Mouse (Mus musculus) embryo, embryonic 9.5 days (tissue): ENCODE results near the gene Abcc2.

ENCODE experiments used
- DNase-seq: peaks from one replicate; pipeline ENCODE4 v3.0.0-alpha.2; 2017; ENCODE audit errors: extremely low spot score

Gene Abcc2

GRCm38 (mm10) chr19:43781980-43782379, at the start of gene Abcc2:
Gene Abcc2 (plus strand): TSS chr19:43782192.
- DNase-seq, result no peak

- DNase-seq, result no peak
Measured at GRCm38 (mm10) chr19:43738409-43738808, 43.6 kb upstream of the Abcc2 start.

- DNase-seq, result no peak
Measured at GRCm38 (mm10) chr19:43743401-43743800, 38.6 kb upstream of the Abcc2 start.

- DNase-seq, result no peak
Measured at GRCm38 (mm10) chr19:43745740-43746139, 36.3 kb upstream of the Abcc2 start.

- no peak for DNase-seq
Measured at GRCm38 (mm10) chr19:43747877-43748276, 34.1 kb upstream of the Abcc2 start.

GRCm38 (mm10) chr19:43750008-43750407, 32.0 kb upstream of the Abcc2 start:
- no peak for DNase-seq

- peak; percentile 95 for DNase-seq
Measured at GRCm38 (mm10) chr19:43752489-43753225, 29.3 kb upstream of the Abcc2 start, which contains the start of the genes Cutc and Cox15. Gene Cutc (plus strand): TSS chr19:43752996. Gene Cox15 (minus strand): TSS chr19:43753000.

GRCm38 (mm10) chr19:43753226-43753835, 28.7 kb upstream of the Abcc2 start:
- DNase-seq, result no peak

GRCm38 (mm10) chr19:43754237-43754636, 27.8 kb upstream of the Abcc2 start:
- DNase-seq, result no peak

GRCm38 (mm10) chr19:43754872-43755271, 27.1 kb upstream of the Abcc2 start:
- no peak for DNase-seq

- peak; percentile 71 for DNase-seq
Measured at GRCm38 (mm10) chr19:43760504-43760903, 21.5 kb upstream of the Abcc2 start.

GRCm38 (mm10) chr19:43761543-43762256, 20.3 kb upstream of the Abcc2 start:
- no peak for DNase-seq

- no peak for DNase-seq
Measured at GRCm38 (mm10) chr19:43762410-43762809, 19.6 kb upstream of the Abcc2 start.

- DNase-seq, result no peak
Measured at GRCm38 (mm10) chr19:43766451-43766850, 15.5 kb upstream of the Abcc2 start.

GRCm38 (mm10) chr19:43767549-43768322, 14.3 kb upstream of the Abcc2 start:
- DNase-seq, result no peak

- DNase-seq, result no peak
Measured at GRCm38 (mm10) chr19:43769366-43769960, 12.5 kb upstream of the Abcc2 start.

- no peak for DNase-seq
Measured at GRCm38 (mm10) chr19:43770584-43770983, 11.4 kb upstream of the Abcc2 start.

- no peak for DNase-seq
Measured at GRCm38 (mm10) chr19:43771499-43771969, 10.5 kb upstream of the Abcc2 start.

- DNase-seq, result no peak
Measured at GRCm38 (mm10) chr19:43772311-43772710, 9.7 kb upstream of the Abcc2 start.

GRCm38 (mm10) chr19:43775433-43775832, 6.6 kb upstream of the Abcc2 start:
- DNase-seq, result no peak

- DNase-seq, result no peak
Measured at GRCm38 (mm10) chr19:43776561-43776960, 5.4 kb upstream of the Abcc2 start.
